Mouse (Mus musculus) embryonic fibroblast, embryonic 13.5 days (primary cell): ENCODE measurements around the gene Mast3.

Source experiments
- CTCF ChIP-seq: IDR thresholded peaks from 2 replicates; pipeline ENCODE4 v1.5.1; 2011; ENCODE audit warnings: mild to moderate bottlenecking, control low read depth, low read length, moderate library complexity, borderline replicate concordance; ENCODE audit not compliant: insufficient read depth
- POLR2A ChIP-seq: IDR thresholded peaks from 2 replicates; pipeline ENCODE4 v1.6.1; 2011; ENCODE audit warnings: low read depth, mild to moderate bottlenecking, control low read depth, low read length, moderate library complexity

DNA sequence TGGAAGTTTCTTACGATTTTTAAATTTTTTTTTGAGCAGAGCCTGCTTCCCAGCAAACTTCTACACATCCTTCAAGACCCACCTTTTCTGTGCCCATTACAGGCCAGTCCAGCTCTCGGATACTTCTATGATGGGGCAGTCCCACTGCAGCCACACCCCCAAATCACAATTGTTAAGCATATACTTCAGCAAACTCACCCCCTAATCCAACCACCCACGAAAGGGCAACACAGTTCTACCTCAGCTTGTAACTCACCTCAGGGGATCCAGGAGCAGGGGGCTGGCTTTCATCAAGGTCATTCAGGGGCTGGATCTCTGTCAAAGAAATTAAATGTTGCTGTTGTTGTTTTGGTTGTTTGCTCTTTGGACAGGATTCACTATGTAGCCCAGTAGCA, 17.8 kb downstream of the Mast3 start:
- TF ChIP-seq CTCF (no peak), POLR2A (no peak)
